Mouse (Mus musculus) spleen, embryonic (tissue): ENCODE measurements around the gene Ptpn11.
"Not testable (repeated sequence)": the region's sequence is repeated elsewhere in the genome, so short reads cannot be mapped to it uniquely, and the experiment has no call there.

Experiments used
- CTCF ChIA-PET: fragments of 350-600 bp; sonication (Branson Sonifier 250); formaldehyde crosslinking; loops from one replicate; lab custom pipeline; 2022; lab: Charles Lee

Gene Ptpn11

DNA sequence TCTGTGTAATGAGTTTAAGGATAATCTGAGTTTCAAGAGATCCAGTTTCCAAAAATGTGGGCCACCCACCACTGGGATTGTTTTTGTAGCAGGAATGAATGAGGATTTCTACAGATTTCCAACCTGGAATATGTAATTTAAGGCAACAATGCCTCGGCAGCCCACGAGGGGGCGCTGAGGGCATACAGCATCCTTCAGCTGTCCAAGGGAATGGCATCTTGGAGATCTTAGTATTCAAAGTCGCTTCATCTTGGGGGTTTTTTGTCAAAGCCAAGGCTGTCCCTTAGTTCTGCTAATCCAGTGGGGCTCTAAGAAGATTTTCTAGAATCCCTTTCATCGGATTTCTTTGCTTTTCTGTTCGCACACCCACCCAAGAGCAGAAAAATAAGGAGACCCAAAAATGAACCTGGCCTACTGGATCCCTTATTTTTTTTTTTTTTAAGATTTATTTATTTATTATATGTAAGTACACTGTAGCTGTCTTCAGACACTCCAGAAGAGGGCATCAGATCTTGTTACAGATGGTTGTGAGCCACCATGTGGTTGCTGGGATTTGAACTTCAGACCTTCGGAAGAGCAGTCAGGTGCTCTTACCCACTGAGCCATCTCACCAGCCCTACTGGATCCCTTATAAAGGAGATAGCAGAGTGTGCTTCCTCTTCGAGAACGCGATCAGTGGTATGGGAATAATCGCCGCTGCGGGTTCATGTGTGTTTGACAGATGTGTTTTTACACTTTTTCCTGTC lies 24.4 kb upstream of the Ptpn11 start:
- CTCF ChIA-PET: no interaction called here

DNA sequence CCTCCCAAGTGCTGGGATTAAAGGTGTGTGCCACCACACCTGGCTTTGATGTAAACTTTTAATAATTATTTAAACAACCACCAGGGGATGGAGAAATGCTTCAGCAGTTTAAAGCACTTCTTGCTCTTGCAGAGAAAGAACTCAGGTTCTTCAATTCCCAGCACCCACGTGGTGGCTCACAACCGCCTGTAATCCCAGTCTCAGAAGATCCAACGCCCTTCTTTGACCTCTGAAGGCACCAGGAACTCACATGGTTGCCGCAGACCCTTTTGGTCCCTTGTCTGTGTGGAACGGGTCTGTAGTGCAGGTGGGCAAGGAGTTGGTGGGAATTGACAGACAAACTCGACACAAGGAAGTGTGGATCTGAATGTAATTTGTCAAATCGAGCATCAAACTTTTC lies 23.5 kb upstream of the Ptpn11 start:
- CTCF ChIA-PET: no interaction called here

DNA sequence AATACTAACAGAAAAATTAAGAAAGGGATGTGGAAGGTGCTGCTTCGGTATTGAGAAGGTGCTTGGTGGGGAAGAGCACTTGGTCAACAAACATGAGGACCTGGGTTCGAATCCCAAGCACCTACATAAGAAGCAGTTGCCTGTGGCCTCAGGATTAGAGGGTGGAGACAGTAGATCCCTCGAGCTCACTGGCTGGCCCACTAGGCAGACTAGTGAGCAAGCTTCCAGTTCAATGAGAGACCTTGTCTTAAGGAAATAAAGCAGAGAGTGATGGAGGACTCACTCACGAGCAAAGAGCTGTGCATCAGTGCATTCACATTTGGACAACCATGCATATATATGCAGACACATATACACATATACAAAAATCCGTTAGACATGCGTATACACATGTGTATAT lies 20.9 kb upstream of the Ptpn11 start:
- CTCF ChIA-PET: no interaction called here

DNA sequence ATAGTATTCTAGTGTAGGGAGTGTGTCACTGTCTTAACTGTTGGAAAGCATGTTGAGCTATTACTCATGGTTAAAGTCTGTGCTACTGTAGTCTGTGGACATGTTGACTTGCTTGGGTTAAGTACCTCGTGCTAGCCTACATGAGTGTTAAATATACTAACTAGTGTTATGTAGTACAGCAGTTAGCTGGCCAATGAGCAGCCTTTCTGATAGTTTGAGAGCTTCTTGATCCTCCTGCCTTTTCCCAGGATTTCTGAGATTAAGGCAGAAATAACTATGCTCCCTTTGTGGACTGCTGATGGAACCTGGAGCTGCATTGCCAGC lies 19.4 kb upstream of the Ptpn11 start:
- CTCF ChIA-PET: interaction anchor here (0.8 kb wide), 1 partner anchor 1604 kb away, joined by 6 read pairs; no protein-coding TSS in a partner anchor

DNA sequence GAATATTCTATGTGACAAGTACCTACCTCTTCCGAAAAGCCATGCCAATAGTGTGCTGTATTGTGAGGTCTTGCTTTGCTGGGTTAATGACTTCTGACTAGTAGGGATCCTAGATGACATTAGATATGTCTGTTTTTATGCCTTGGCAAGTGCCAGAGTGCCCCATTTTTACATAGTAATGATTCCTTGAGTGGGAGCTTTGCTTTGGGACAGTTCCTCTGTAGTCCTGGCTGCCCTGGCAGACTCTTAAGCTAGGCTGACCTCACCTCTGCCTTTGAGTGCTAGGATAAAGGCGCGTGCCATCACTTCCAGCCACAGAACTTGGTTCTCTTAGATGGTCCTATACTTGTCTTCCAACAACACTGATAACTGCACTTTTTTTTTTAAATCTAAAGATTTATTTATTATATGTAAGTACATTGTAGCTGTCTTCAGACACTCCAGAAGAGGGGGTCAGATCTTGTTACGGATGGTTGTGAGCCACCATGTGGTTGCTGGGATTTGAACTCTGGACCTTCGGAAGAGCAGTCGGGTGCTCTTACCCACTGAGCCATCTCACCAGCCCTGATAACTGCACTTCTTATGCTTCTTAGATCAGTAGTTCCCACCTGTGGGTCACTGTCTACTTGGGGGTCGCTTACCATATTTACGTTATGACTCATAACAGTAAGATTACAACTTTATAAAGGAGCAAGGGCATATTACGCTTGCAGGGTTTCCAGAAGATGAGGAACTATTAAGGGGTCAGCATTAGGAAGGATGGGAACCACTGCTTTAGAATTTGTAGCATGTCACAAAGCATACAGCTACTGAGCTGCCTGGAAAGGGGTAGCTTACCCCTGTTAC lies 18.8 kb upstream of the Ptpn11 start:
- CTCF ChIA-PET: no interaction called here

DNA sequence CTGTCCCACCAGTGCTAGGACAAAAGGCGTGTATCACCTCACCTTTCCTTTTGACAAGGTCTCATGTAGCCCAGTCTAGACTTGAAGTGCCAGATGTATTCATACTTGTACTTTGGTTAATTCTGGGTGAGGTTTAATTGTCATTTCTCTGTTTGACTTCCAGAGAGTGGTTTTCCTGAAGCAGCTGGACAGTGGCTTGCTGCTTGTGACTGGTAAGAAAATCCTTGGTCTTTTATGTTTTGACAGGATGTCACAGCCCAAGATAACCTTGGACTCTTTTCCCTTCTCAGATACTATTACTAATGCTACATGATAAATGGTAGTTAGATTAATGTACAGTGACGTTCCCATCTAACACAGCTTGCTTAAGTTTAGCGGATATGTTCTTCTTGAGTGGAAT lies 15.8 kb upstream of the Ptpn11 start:
- CTCF ChIA-PET: no interaction called here

DNA sequence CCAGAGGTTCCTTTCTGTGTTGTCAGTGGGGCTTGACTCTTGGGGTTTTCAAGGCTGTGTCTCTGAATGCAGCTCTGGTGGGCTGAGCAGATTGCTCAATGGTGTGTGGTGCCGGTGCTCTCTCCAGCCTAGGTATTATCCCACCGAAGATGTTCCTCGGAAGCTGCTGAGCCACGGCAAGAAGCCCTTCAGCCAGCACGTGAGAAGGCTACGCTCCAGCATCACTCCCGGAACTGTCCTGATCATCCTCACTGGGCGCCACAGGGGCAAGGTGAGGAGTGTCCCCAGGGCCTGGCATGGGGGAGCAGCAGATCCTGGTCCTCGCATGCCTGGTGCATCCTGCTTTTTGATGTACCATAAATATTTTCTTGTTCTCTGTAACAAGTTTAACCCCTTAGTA lies 15.3 kb upstream of the Ptpn11 start:
- CTCF ChIA-PET: no interaction called here

DNA sequence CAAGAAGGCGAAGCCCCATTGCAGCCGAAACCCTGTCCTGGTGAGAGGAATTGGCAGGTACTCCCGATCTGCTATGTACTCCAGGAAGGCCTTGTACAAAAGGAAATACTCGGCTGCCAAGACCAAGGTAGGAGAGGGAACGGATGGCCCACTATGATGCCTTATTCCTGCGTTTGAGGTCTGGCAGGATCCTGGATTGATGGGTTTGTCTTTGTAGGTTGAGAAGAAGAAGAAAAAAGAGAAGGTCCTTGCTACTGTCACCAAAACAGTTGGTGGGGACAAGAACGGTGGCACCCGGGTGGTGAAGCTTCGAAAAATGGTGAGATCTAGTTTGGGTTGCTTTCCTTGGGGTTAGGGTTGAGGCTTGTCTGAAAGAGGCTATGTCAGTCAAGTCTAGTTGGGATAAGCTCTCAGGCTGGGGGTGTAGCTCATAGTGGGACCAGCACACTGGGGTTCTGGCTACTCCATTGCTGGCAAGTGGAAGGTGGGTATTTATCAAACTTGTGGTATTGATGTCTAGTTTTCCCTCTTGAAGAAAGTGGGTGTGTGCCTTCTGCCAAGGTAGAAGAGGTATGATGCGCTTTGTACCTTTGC lies 14.4 kb upstream of the Ptpn11 start:
- CTCF ChIA-PET: not testable (repeated sequence)

DNA sequence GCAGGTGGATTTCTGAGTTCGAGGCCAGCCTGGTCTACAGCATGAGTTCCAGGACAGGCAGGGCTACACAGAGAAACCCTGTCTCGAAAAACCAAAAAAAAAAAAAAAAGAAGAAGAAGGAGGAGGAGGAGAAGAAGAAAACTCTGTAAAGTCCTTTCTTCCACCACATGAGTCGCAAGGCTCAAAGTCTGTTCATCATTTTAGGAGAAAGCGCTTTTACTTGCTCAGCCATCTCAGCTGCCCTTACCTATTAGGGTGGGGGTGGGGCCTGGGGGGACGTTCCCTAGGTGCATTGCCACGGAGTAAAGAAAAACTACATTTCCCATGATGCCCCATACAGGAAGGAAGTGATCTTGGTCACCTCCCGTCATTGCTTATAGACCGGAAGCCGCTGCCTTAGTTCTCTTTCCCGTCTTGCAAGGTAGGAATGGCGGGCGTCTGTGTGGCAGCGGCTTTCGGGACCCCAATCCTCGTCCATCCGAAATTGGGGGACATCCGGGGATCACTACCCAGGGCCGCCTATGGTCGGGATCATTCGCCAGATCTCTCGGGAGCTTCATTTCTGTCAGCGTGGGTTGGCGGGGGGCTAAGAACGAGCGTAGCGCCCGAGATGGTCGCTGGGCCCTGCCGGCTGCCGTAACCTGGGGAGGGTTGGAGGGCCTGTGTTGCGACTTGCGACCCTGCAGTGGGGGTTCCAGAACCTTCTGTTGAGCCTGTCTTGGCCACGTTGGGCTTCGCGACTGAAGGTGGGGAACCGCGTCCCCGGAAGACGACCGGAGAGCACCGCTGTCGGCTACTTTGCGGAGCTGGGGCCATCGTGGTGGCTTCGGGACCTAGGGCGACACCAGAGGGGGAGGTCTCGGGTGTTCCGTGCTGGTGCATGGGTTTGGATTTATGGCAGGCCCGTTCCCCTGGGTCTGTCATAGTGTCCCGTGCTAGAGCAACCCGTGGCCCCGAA lies 13.2 kb upstream of the Ptpn11 start, which contains the start of gene Rpl6:
Gene Rpl6 (plus strand): TSS at position 350 of the 958 bp plus-strand sequence.
- CTCF ChIA-PET: interaction anchor here (1.0 kb wide), 1 partner anchor 40 kb away, joined by 3 read pairs; no protein-coding TSS in a partner anchor

DNA sequence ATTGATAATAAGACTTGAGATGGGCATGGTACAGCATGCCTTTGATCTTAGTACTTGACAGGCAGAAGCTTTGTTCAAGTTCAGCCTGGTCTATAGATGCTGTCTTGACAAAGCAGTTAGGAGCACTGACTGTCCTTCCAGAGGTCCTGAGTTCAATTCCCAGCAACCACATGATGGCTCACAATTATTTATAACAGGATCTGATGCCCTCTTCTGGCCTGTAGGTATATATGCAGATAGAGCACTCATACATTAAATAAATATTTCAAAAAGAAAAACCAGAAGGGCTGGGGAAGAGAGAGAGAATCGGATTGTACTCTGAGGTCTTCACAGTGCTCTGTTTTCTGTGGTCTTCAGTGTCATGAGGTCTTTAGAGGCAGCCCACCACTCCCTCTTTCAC lies 11.3 kb upstream of the Ptpn11 start:
- CTCF ChIA-PET: interaction anchor here (0.5 kb wide), 1 partner anchor 533 kb away, joined by 5 read pairs; no protein-coding TSS in a partner anchor

DNA sequence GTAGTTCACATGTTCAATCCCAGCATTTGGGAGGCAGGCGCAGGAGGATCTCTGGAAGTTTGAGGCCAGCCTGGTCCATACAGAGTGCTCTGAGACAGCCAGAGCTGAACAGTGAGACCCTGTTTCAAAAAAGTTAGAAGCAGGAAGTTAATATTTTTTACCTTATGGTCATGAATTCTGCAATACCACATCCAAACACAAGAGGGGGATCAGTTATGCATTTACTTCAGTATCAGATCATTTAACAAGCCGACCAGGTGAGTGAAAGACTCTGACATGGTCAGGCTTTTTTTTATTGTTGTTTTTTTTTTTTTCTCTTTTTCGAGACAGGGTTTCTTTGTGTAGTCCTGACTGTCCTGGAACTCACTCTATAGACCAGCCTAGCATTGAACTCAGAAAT lies 10.5 kb upstream of the Ptpn11 start:
- CTCF ChIA-PET: no interaction called here

DNA sequence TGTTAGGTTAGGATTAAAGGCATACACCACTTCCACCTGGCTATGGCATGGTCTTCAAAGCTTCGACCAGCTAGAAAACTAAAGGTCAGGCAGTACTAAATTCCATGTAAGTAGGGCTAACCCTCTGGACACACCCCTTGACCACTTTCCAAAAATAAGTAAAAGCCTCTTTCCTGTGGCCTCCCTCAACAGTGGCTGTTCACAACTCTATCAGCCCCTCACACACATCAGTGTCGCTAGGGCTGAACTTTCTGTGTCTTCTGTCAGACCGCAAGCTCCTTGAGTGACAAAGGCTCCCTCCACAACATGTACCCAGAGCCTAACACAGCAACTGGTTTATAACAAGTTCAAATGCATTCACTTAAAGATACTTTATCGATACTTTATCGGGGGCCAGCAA lies 7.2 kb upstream of the Ptpn11 start:
- CTCF ChIA-PET: interaction anchor here (0.8 kb wide), 1 partner anchor 18 kb away, joined by 16 read pairs; no protein-coding TSS in a partner anchor

DNA sequence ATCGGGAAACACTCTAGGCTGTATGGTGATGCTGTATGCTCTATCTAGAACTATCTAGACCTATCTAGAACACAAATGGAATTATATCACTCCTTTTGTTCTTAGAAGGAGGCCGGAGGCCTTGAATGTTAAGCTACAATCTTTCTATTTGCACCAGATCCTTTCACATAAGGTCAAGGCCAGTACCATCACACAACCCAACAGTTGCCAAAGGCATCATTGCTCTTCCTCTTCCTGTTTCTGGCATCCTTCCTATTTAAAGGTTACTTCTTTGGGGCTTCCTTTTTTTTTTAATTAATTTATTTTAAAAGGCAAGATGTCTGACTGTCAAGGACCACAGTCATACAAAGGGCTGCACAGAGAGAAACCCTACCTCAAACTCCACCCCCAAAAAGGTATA lies 6.1 kb upstream of the Ptpn11 start:
- CTCF ChIA-PET: no interaction called here

DNA sequence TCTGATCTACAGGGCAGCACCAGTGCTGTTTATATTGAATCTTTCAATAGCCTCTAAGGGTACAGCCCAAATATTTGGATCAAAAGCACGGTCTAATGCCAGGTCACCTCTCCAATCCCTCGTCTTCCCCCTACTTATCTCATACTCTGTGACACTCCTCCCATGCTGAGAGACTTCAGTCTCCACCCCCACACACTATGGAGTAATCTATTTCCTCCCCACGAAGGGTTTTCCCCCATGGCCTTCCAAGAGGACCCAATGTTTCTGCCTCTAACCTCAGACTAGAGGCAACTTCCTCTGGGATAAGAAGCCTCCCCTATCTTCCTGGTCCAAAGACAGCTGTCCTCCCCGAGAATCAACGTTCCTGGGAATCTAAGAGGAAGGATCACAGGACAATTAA lies 5.6 kb upstream of the Ptpn11 start:
- CTCF ChIA-PET: no interaction called here

DNA sequence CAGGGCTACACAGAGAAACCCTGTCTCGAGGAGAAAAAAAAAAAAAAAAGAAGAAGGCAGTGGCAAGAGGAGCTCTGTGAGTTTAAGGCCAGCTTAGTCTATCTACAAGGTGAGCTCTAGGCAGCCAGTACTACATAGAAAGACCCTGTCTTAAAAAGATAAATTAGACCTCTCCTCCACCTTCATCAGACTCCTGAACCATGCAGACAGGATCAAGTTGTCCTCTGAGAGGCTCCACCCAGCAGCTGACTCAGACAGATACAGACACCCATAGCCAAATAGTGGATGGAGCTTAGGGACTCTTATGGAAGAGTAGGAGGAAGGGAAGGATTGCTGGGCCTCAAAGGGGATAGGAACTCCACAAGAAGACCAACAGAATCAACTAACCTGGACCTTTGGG lies 3.0 kb upstream of the Ptpn11 start:
- CTCF ChIA-PET: no interaction called here

DNA sequence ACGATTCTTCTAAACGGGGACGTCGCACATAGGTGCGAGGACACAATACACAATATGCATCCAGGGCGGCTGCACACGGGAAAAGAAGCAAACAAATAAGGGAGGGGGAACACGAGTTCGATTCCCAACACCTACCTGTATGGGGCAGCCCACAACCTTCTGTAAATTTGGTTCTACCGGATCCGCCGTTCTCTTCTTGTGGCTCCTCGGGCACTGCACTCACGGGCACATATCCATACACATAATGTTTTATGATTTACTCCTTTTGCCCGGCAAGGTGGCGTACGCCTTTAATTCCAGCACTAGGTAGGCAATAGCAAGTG lies 348 bp upstream of the Ptpn11 start:
- CTCF ChIA-PET: no interaction called here

DNA sequence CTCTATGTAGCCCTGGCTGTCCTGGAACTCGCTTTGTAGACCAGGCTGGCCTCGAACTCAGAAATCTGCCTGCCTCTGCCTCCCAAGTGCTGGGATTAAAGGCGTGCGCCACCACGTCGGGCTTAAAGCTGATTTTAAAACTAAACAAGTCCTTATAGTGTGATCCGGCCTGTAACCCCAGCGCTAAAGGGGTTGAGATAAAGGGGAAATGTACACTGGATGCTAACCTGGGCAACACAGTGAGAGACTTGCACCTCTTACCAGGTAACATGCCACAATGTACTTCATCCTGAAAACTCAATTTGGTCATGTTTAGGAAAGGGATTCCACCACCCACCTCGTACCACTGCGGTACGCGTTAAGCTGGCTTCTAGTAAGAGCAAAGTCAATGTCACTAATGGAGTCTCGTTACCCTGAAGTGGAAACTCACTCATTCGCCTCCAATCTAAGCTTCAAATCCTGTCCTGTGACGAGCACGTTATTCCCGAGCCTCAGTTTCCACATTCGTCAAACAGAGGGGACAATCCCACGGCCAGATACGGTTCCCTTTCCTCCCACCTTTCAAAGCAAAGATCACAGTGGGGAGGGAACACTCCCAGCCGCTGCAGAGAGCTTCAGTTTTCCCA lies 874 bp downstream of the Ptpn11 start:
- CTCF ChIA-PET: interaction anchor here (0.6 to 1.0 kb wide), 2 partner anchors 31 to 378 kb away, joined by 3 read pairs; partner anchors contain the start of gene Oas1c

DNA sequence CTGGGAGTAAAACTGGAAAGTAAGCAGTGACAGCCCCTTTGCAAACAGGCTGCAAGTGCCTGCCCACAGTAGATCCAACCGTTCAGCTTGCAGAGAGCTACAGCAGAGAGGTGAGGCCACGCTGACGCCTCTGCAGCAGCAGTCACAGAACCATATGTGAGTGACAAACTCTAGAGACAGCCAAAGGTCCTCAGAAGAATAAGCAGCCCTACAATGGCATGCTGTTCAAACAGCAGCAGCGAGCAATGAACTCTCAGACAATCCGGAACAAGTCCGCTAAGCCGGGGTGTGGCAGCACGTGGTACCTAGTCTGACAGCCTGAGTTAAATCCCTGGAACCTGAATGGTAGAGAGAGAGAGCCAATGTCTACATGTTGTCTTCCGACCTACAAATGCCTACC lies 2.0 kb downstream of the Ptpn11 start:
- CTCF ChIA-PET: interaction anchor here (0.6 to 1.0 kb wide), 4 partner anchors 26 to 183 kb away, joined by 3 to 4 read pairs (median 4); no protein-coding TSS in a partner anchor

DNA sequence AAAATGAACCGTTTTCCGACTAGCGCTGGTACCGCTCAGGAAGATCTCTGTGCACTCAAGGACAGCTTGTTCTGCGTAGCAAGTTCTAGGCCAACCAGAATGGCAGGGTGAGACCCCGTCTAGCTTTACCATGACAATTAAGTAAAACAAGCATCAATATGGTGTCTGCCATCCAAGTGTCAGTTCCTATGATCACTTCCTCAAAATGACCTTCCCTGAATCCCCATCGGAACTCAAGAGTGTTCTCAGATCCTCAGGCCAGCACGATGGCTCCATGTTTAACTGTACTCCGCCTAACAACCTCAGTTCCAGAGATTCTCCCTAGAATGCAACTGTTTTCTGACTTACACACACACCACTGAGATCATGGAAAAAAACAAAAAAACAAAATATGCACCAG lies 2.9 kb downstream of the Ptpn11 start:
- CTCF ChIA-PET: no interaction called here

DNA sequence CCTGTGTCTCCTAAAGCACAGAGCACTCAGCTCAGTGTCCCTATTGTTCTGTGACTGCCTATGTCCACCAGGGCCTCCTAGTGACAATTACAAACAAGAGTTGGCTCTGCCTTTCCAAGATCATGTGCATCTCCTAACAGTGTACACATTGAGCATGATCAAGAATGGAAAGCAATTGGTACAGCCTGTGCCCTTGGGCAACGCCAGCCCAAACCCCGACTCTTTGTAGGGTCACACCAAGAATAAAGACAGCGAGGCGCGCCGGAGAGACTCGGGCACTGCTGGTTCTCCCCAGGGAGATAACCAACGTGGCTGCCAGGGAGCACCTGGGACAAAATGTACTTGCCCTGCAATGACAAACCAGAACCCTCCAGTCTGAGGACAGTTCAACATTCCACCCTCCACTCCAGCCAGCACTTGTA lies 3.6 kb downstream of the Ptpn11 start:
- CTCF ChIA-PET: no interaction called here
